Mouse (Mus musculus) urinary bladder, adult 18-20 months (tissue): ENCODE results near the gene Setd4.

Source experiments
- DNase-seq, 2 experiments: peaks; one replicate each; pipeline ENCODE4 v3.0.0; 2022; ENCODE audit warnings: low spot score in 2 of 2, mixed read lengths in 2 of 2

Setd4 gene

DNA sequence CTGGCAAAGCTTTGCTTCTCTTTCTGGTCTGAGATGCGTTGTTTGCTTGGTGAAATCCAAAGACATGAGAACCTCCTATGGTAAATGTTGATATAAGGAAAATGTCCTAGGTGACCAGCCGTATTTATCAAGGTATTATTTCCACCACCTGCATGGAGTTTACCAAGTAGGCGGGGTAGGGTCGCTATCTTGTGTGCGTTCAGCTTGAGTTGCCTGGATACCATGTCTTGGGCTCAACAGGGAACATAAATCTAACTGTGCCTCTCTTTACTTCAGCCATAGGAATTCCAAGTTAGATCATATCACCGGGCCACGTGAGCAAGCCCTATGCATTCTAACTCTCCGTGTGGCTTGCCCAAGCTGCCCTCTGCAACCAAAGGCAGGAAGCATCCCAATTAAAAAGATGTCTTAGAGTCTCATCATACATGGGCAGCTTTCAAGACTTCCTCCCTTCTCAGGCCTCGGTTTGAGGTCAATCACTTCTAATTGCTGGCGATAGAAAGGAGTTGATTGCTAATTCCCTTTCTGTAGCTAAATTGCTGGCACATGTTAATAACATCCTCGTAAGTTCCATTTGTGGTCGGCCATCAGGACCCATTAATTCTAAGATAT, 57.4 kb downstream of the Setd4 start:
- no peak for DNase-seq

DNA sequence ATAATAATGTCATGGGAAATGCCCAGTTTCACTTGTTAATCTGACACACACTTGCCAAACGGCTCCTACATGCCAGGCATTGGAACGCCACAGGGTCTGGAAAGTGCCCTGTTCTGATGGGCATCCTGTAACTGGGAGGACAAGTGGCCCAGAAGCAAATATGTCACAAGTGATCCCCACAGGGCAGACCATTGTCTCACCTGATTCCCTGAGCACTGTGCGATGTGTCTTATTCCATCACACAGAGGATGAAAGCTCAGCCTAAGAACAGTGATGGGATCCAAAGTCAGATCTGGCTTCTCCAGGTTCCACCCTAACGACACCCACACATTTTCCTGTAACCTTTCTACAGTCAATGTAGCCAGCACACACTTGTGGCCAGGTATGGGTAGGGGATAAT, 58.9 kb downstream of the Setd4 start:
- no peak for DNase-seq

- no peak for DNase-seq
Measured at GRCm38 (mm10) chr16:93543704-93544103, 60.2 kb downstream of the Setd4 start.

DNA sequence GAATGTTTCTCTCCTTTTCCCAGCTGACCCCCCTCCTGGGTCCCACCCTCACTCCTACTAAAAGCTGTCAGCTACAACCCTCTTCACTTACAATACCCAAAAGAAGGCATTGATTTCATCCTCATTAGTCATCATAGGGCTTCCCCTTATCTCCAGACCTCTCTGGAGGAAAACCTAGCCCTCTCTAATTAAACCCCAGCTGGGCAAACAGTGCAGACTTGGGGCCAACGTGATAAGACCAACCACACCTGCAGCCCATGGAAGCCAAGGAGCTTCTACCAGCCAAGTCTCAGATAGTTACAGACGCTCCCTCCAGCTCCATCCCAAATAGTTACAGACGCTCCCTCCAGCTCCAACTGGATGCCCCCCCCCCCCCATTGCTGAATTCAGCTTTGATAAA, 64.0 kb downstream of the Setd4 start:
- DNase-seq, result no peak

GRCm38 (mm10) chr16:93535151-93535853, 68.6 kb downstream of the Setd4 start:
- DNase-seq, result no peak
